Mouse (Mus musculus): ENCODE data around the gene Nln.

DNA sequence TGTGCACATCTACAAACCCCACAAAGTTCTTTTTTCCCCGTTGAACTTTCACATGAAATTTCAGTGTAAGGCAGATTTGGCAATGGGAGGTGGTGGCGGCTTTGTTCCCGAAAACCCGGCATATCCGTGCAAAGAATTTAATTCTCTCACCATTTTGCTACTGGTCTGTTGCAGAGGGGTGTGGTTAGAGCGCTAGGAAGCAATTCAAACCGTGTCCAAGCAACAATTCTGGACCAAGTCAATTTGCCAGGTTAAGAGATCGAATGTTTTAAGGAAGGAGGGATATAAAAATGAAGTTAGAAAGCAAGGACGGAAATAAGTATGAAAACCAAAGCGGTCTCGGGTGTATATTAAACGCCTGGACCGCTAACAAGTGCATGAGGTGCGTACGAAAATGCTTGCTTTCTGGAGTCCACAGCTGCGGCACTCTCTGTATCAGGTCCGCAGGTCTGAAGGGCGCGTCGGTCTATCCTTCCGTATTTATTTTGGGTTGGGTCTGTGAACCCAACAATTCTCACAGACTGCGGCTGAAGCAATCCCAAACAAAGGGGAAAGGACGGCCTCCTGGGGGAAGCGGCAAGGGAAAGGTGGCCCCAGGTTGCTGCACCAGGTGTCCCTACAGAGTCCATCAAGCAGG lies 645 bp downstream of the Nln start:
- no peak for TF ChIP-seq CTCF (IDR thresholded peaks at IDR 0.05; ENCODE audit: low read depth)
- TF ChIP-seq EP300 (IDR thresholded peaks at IDR 0.05; ENCODE audit: low read depth), result no peak
